Mouse (Mus musculus): ENCODE measurements around the gene Fam81a.

Gene Fam81a

DNA sequence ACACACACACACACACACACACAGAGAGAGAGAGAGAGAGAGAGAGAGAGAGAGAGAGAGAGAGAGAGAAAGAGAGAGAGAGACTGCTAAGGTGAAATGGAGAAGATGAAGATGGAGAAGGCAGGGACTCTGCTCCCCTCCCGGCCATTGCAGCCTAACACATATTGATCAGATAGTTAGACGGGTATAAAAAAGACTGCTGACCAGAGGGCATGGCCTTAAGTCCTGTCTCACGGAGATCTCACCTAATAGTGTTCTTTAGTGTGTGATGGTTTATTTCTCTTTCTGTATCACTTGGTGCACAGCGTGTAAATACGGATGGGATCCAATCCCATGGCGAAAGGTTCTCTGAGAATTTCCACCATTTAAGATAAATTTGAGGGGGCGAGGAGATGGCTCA, at the start of gene Fam81a:
Gene Fam81a, minus strand, starts transcription at position 101 of the 400 bp plus-strand sequence.
- DNase-seq (ENCODE audit: low spot score in 2 of 2): no peak

GRCm38 (mm10) chr9:70182639-70183038, 40.3 kb upstream of the Fam81a start:
- no peak for DNase-seq (ENCODE audit: low spot score in 2 of 2)

DNA sequence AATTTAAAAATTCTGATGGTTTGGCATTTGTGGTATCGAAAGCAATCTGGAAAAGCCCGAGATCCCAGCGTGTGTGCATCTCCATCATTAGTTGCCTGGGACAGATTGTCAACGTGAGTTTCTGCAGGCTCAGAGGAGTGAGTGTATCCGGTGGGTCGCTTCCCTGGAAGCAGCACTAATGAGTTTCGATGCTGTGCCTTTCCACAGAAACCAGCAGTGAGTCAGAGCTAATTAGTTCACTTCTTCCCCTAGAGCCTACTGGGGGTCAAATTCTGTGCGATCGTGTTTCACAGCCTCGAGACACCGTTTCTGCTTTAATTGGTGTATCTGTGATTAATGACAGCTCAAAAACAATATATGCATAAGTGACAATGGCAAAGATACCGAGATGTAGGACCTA, 39.4 kb upstream of the Fam81a start:
- no peak for DNase-seq (ENCODE audit: low spot score in 2 of 2)

- no peak for DNase-seq (ENCODE audit: low spot score in 2 of 2)
Measured at GRCm38 (mm10) chr9:70176291-70176690, 33.9 kb upstream of the Fam81a start.

DNA sequence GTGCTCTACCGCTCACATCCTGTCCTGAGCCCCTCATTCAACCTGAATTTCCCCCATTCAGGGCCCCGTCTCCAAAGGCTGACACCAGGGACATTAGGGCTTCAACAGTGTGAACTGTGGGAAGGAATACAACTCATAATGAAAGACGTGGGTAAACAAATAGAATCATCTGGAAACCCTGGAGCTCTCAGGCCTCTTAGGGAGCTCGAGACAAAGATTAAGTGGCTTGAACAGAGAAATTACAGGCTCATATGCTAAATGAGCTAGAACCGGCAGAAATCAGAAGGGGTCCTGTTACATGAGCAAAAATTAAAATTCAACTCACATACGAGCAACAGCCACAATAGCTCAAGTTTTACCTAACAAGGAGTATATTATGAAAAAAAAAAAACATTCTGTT, 32.5 kb upstream of the Fam81a start:
- DNase-seq (ENCODE audit: low spot score in 2 of 2): no peak

DNA sequence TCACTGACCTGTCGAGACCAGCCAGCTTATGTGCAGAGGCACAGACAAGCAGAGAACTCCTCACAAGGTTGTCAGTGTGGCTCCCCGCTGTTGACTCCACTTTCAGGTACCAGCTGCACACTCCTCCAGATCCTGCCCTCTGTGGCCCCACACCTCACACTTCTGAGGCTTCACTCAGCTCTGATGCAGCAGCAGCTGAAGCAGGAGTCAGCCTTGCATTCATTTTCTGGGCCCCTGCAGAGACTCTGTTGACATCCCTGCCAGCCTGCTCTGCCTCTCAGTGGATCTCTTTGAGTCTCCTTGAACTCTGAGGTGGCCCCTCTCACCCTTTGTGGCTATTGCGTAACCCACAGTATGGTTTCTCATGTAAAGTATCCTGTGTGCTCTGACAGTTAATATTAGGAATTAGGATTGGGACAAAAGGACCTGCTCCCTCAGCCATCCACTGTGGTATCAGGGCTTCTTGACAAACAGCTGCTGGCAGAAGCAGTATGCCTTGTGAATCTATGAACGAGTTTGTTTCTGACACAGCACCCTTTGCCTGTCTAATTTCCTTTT, 32.0 kb upstream of the Fam81a start:
- no peak for DNase-seq (ENCODE audit: low spot score in 2 of 2)

DNA sequence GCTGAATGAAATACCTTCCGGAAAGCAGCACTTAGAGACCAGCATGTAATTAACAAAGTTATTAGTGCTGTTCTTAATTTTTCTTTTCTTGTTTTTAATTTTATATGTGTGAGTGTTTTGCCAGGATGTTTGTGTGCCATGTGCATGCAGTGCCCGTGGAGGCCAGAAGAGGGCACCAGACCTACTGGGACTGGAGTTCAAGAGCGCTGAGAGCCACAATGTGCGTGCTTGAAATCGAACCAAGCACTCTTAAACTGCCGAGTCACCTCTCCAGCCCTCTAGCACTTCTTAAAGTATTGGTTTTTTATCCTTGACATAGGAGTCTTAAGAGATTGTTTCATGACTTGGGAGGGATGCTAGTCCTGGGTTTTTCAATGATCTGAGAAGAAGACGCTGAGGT, 26.6 kb upstream of the Fam81a start:
- DNase-seq (ENCODE audit: low spot score in 2 of 2): no peak

DNA sequence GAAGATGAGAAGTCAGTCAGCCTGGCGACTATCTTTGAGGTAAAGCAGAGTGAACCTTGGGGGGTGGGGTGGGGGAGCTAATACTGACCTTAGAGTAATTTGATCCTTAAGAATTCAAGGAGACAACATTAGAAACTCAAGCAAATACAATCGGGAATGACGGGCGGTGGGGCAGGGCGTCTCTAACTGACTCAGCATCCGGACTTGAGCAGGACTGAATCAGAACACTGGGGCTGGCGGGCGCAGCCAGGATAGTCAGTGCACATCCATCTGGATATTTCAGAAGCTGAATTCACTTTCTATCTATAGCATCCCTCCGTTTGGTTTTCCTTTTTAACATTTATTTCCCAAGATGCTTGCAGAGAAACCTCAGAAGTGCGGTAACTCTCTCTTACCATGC, 17.7 kb upstream of the Fam81a start:
- DNase-seq (ENCODE audit: low spot score in 2 of 2): peak in 1 of 2 experiments; percentile 30

DNA sequence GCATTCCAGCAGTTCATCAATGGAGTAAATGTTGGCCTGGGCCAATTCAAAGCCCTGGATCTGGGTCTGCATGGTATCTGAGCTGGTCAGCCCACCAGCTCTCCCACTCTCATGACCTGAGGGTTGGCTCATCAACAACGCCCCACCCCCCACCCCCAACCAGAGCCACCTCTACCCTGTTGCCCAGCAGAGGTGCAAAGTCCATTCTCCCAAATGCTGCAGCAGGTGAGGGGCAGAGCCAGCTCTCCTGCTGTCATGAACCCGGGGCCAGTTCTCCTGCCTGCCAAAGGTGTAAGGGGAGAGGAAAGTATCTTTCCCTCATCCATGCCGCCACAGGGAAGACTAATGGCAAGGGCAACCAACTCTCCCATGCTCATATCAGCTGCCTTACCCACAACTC, 5.3 kb upstream of the Fam81a start:
- DNase-seq (ENCODE audit: low spot score in 2 of 2): no peak

- DNase-seq (ENCODE audit: low spot score in 2 of 2): no peak
Measured at GRCm38 (mm10) chr9:70145426-70145825, 3.1 kb upstream of the Fam81a start.

DNA sequence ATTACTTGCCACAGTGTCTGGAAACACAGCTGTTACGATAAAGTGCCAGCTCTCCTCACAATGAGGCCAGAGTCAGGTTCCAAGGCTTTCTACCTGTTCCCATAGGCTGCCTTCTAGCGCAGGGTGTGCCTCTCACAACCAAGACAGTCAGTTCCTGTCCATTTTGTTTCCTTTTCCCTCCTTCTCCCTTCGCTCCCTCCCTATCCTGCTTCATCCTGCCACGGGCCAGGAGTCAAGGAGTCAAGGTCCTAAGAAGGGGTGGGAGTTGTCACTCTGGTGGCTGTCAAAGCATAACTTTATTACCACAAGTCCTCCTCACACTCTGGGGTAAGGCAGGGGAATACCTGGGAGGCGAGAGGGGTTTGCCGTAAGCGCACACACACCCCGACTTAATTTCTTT, 966 bp upstream of the Fam81a start:
- no peak for DNase-seq (ENCODE audit: low spot score in 2 of 2)

- peak; percentile 28 to 34 for DNase-seq (ENCODE audit: low spot score in 2 of 2)
Measured at GRCm38 (mm10) chr9:70141885-70142326, 454 bp downstream of the Fam81a start.

- DNase-seq (ENCODE audit: low spot score in 2 of 2): peak; percentile 77 to 84
Measured at GRCm38 (mm10) chr9:70140871-70141796, 1.2 kb downstream of the Fam81a start.

DNA sequence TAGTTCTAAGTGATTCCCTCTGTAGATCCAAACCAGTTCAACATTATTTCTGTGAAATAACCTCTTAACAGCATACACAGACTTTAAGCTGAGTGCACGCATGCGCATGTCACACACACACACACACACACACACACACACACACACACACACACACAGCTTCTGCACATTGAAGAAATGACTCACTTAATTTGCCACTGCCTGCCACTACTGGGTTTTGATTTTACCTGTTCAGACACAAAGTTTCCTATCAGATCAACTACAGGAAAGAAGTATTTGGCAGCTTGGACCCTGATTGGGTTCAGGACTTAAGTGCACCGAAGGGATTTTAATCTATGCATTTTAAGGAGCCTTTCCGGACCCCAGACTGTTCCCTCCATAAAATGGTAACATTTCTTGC, 2.0 kb downstream of the Fam81a start:
- DNase-seq (ENCODE audit: low spot score in 2 of 2): peak in 1 of 2 experiments; percentile 18

GRCm38 (mm10) chr9:70139331-70139885, 3.0 kb downstream of the Fam81a start:
- DNase-seq (ENCODE audit: low spot score in 2 of 2): no peak

DNA sequence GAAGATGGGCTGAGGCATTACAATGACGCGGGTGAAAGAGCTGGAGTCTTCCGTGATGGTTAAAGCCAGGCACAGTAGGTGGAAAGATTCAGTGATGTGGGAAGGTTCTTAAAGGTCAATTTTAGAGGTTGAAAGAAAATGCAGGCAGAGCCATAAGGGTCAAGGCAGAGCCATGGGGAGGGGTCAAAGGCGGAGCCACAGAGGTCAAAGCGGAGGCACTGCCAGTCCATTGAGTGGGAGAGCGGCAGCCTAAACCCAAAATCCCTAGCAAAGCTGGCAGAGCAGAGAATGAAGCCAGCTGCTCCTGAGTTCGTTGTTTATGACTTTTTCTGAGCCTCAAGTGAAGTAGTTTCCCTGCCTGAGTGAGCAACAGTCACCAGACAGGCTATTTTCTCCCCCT, 3.8 kb downstream of the Fam81a start:
- DNase-seq (ENCODE audit: low spot score in 2 of 2): no peak

DNA sequence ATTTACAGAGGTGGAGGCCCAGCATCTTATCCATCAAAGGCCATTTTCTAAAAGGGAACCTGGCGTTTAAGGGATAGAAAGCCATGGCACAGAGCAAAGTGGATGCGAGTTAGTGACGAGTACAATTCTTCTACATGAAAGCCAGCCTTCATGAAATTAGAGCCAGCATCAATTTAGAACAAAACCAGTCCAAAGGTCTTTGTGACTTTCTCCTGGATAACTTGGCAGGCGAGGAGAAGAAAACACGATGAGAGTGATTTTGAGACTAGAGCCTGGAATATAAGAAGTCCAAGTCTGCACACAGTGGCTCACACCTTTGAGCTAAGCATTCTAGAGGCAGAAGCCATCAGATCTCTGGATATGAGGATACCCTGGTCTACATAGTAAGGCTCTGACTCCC, 4.4 kb downstream of the Fam81a start:
- DNase-seq (ENCODE audit: low spot score in 2 of 2): no peak

GRCm38 (mm10) chr9:70135186-70135585, 7.2 kb downstream of the Fam81a start:
- no peak for DNase-seq (ENCODE audit: low spot score in 2 of 2)

GRCm38 (mm10) chr9:70134716-70135115, 7.6 kb downstream of the Fam81a start:
- DNase-seq (ENCODE audit: low spot score in 2 of 2): no peak

DNA sequence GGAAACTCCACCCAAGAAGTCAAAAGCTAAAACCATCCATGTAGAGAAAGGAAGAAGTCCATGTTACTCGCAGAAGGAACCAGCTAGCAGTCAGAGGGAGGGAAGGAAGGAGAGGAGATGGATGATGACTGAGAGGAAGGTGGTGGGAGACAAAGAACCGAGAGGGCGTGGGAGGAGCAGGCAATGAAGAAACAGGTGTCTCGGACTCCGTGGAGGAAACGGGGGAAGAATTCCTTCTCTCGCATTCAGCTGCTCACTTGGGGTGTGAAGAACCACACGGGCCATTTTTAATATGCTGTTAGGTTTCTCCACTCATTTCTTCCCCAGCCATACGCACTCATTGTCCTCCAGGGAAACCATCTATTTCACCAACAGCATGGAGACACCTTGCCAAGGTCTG, 8.1 kb downstream of the Fam81a start:
- no peak for DNase-seq (ENCODE audit: low spot score in 2 of 2)

DNA sequence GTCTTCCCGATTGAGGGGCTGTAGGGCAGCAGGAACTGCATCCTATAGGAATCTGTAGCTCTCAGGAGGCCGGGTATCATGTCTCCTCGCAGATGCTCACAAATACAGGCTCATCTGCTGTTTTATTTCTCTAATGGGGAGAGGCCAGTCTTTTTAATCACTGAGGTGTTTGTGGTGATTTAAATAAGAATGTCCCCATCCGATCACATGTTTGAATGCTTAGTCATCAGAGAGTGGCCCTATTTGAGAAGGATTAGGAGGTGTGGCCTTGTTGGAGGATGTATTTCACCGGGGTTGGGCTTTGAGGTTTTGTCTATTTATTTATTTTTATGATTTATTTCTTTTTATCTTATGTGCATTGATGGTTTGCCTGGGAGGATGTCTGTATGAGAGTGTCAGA, 11.6 kb downstream of the Fam81a start:
- no peak for DNase-seq (ENCODE audit: low spot score in 2 of 2)

DNA sequence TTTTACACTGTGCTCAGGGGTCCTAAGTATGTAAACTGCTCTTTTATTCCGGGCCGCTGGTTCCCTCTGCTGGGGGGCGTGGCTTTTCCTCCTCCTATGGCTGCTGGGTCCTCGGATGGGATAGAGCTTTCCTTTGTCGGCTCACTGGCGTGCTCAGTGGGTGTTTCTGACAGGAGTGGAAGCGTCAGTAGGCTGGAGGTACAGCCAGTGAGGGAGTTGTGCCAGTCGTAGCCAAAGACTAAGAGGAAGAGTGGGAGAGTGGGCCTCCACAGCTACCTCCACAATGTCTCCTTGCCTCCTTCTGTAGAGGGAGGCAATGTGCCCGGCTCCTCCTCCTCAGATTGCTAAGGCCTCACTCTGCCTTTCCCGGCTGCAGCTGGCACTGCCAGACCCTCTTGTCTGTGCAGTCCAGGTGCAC, 30.5 kb downstream of the Fam81a start:
- DNase-seq (ENCODE audit: low spot score in 2 of 2): no peak

DNA sequence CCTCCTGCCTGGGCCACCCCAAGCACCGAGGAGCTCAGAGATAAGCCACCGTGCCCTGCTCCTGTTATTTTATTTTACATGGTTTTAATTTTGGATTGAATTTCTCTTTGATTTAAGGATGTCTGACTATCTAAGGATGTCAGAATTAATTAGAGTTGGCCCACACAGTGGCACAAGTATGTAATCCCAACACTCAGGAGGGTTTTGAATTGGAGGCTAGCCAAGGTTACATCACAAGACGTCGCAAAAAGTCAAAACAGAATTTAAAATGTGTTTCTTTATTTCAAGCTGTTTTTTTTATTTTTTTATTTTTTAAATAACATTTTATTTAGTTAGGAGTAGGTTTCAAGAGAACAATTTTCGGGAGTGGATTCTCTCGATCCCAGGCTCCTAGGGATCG, 31.5 kb downstream of the Fam81a start:
- DNase-seq (ENCODE audit: low spot score in 2 of 2): no peak

Data from frontal cortex, postnatal 14 days (tissue).